Mouse (Mus musculus): Measurements from ENCODE around the gene Gm17689. TPM values are rescaled to one million over a fixed set of nuclear protein-coding genes. Genes with fewer than 3 reads are reported as not detected.

The Gm17689 gene
- polyA plus RNA-seq (2014; fragmentation: Nextera tagmentation; extraction: Ambion mirVana), result not detected in 2 replicates

- no peak for ATAC-seq (ENCODE audit: insufficient read depth, low FRiP score, low TSS enrichment)
- Histone ChIP-seq H3K27me3 (ENCODE audit: control insufficient read depth, insufficient read depth, low read length) (no peaks in the 10 kb centered on the region), H3K9me3 (ENCODE audit: control insufficient read depth, low read length) (0 out of 2 replicates have a peak, but pooled peaks cover 2% of the 10 kb centered on the region), H3K4me1 (ENCODE audit: control insufficient read depth, insufficient read depth, low read length) (no peaks in the 10 kb centered on the region), H3K4me3 (ENCODE audit: low read depth, low read length) (no peak within 1 kb of the TSS), H3K9ac (ENCODE audit: low read length) (no peak within 1 kb of the TSS), H3K4me2 (ENCODE audit: low read depth) (no peak within 1 kb of the TSS), H3K27ac (ENCODE audit: low read depth, low read length) (no peak within 1 kb of the TSS), H3K36me3 (ENCODE audit: control insufficient read depth, insufficient read depth, low read length) (no peaks in the 10 kb centered on the region)
- no peak for DNase-seq (ENCODE audit: low spot score)
- 76% methylated on average over 1 of the region's 1 CpGs for WGBS
Observed at GRCm38 (mm10) chr9:36582535-36582934, at the start of gene Gm17689. Gene Gm17689 (minus strand): TSS chr9:36582635.

GRCm38 (mm10) chr9:36541863-36542262, 40.6 kb downstream of the Gm17689 start, which contains the start of gene Gm5615:
Gene Gm5615 (minus strand): TSS chr9:36541963.
- DNase-seq (ENCODE audit: low spot score), result no peak
- ATAC-seq (ENCODE audit: insufficient read depth, low FRiP score, low TSS enrichment), result no peak
- no peaks in the 10 kb centered on the region for H3K4me1 ChIP-seq (ENCODE audit: control insufficient read depth, insufficient read depth, low read length)
- H3K4me3 ChIP-seq (ENCODE audit: low read depth, low read length), result no peak within 1 kb of the TSS
- no peak within 1 kb of the TSS for H3K9ac ChIP-seq (ENCODE audit: low read length)
- H3K27ac ChIP-seq (ENCODE audit: low read depth, low read length), result no peak within 1 kb of the TSS
- no peak within 1 kb of the TSS for H3K4me2 ChIP-seq (ENCODE audit: low read depth)
- no peaks in the 10 kb centered on the region for H3K27me3 ChIP-seq (ENCODE audit: control insufficient read depth, insufficient read depth, low read length)
- no peaks in the 10 kb centered on the region for H3K36me3 ChIP-seq (ENCODE audit: control insufficient read depth, insufficient read depth, low read length)
- 92% methylated on average over 2 of the region's 2 CpGs for WGBS
- H3K9me3 ChIP-seq (ENCODE audit: control insufficient read depth, low read length), result no peaks in the 10 kb centered on the region

Other genes starting within 250 kb of the Gm17689 start
- gene Gm7257, start 150.8 kb downstream of the Gm17689 start, polyA plus RNA-seq (2014; fragmentation: Nextera tagmentation; extraction: Ambion mirVana), result not detected in 2 replicates
- gene Gm9513, start 107.0 kb downstream of the Gm17689 start, polyA plus RNA-seq (2014; fragmentation: Nextera tagmentation; extraction: Ambion mirVana), result not detected in 2 replicates
- not detected in 2 replicates for gene Gm5615, start 40.7 kb downstream of the Gm17689 start, polyA plus RNA-seq (2014; fragmentation: Nextera tagmentation; extraction: Ambion mirVana)
- not detected in 2 replicates for gene A630095E13Rik, start 60.7 kb upstream of the Gm17689 start, polyA plus RNA-seq (2014; fragmentation: Nextera tagmentation; extraction: Ambion mirVana)
- gene Acrv1, start 110.6 kb upstream of the Gm17689 start, polyA plus RNA-seq (2014; fragmentation: Nextera tagmentation; extraction: Ambion mirVana), result not detected in 2 replicates
- gene Chek1, start 144.4 kb upstream of the Gm17689 start, polyA plus RNA-seq (2014; fragmentation: Nextera tagmentation; extraction: Ambion mirVana), result 45.1 and 48.0 TPM in 2 replicates
- gene Stt3a, start 185.0 kb upstream of the Gm17689 start, polyA plus RNA-seq (2014; fragmentation: Nextera tagmentation; extraction: Ambion mirVana), result 164 and 179 TPM in 2 replicates
- gene Ei24, start 214.8 kb upstream of the Gm17689 start, polyA plus RNA-seq (2014; fragmentation: Nextera tagmentation; extraction: Ambion mirVana), result 64.2 and 68.5 TPM in 2 replicates
- gene Fez1, start 239.2 kb upstream of the Gm17689 start, polyA plus RNA-seq (2014; fragmentation: Nextera tagmentation; extraction: Ambion mirVana), result 290 and 300 TPM in 2 replicates

Measured in neural tube, embryonic 11.5 days (tissue).